ENCODE assay signal across 22 mouse cellular contexts in the genomic region with DNA sequence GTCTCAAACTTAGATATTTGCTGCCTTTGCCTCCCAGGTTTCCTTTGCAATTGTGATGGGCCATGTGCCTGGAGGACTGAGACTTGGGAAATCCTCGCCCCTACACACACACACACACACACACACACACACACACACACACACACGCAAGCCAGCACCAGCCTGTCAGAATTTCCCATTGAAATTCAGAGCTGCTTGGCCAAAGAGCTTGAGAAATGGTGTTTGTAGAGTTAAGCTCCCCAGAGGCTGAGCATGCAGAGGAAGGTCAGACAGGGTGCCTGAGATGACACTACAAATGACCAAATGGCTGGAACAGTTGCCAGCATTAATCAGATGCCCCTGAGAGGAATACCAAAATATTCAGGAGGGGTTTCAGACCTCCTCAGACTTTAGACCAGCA. TPM values are rescaled to one million over a fixed set of nuclear protein-coding genes. Genes with fewer than 3 reads are reported as not detected.
A peak's percentile ranks its signal among the peaks of the same experiment; 100 is the strongest.
DNase-seq lines count a peak whose midpoint lies in the region; ATAC-seq and TF ChIP-seq lines count a peak whose summit lies in the region.
"Had no signal": no experiment of that assay in that cellular context is flagged by ENCODE, and none has a peak within 500 bp of the region (broad histone marks: within the 10 kb centered on the region; RNA-seq: fewer than 3 reads in every experiment).

No protein-coding gene starts in this region.

- H3K4me3 ChIP-seq in kidney, adult 2 months (ENCODE audit: insufficient read depth, low read depth, low read length) = no peak overlapping the region
- H3K4me3 ChIP-seq in kidney, embryonic 14.5 days (ENCODE audit: low read length) = no peak overlapping the region
- H3K4me3 ChIP-seq in liver, embryonic 12.5 days = no peak overlapping the region
- H3K4me3 ChIP-seq in liver, postnatal 0 days (ENCODE audit: low read depth, low read length) = no peak overlapping the region
- no peak overlapping the region for H3K4me3 ChIP-seq in liver, embryonic 13.5 days (replicated peaks)
- H3K4me3 ChIP-seq: embryonic facial prominence, embryonic 15.5 days; erythroblast, embryonic 14.5 days; forebrain, embryonic 10.5 days; gastrocnemius, adult 2 months; heart, embryonic 13.5 days; hindbrain, embryonic 15.5 days had no signal

- peak; percentile 43 for DNase-seq in kidney, adult 2 months
- DNase-seq in liver, postnatal 0 days = no peak
- DNase-seq in liver, embryonic 13.5 days = no peak
- no peak for DNase-seq in natural killer cell, adult 2 months (ENCODE audit: low spot score in 2 of 2)
- no peak for DNase-seq in gastrocnemius, postnatal 10 days
- DNase-seq: adrenal gland, adult 8-10 months; cerebellum, adult 2 months; cerebellum, postnatal 10 days; embryo, embryonic 11 days; gastrocnemius, adult 2 months; gastrocnemius, postnatal 36 days; heart, adult 11 months; heart, postnatal 36 days had no signal

- TF ChIP-seq CTCF in kidney, adult 2 months (conservative IDR thresholded peaks at IDR 0.05; ENCODE audit: insufficient read depth, insufficient read length, low read depth, low read length) = no peak
- no peak for TF ChIP-seq CTCF in liver, postnatal 0 days (IDR thresholded peaks at IDR 0.05; ENCODE audit: low read depth)

- no peaks in the 10 kb centered on the region for H3K27me3 ChIP-seq in kidney, adult 2 months (replicated peaks; ENCODE audit: control insufficient read depth, insufficient read depth, low read length)
- H3K27me3 ChIP-seq in kidney, embryonic 14.5 days (ENCODE audit: control insufficient read depth, insufficient read depth, low read length) = no peaks in the 10 kb centered on the region
- H3K27me3 ChIP-seq in liver, embryonic 12.5 days (replicated peaks) = no peaks in the 10 kb centered on the region
- H3K27me3 ChIP-seq in liver, postnatal 0 days (ENCODE audit: insufficient read depth, low read length) = no peaks in the 10 kb centered on the region
- no peaks in the 10 kb centered on the region for H3K27me3 ChIP-seq in liver, embryonic 13.5 days
- H3K27me3 ChIP-seq: CH12.LX; embryonic facial prominence, embryonic 15.5 days; heart, embryonic 13.5 days; hindbrain, embryonic 15.5 days had no signal

- TF ChIP-seq EP300 in liver, postnatal 0 days (IDR thresholded peaks at IDR 0.05; ENCODE audit: low read depth) = no peak

- no peak overlapping the region for H3K4me2 ChIP-seq in kidney, embryonic 14.5 days (replicated peaks; ENCODE audit: low read depth, low read length)
- peak overlapping the region; percentile 40 for H3K4me2 ChIP-seq in liver, embryonic 12.5 days
- no peak overlapping the region for H3K4me2 ChIP-seq in liver, postnatal 0 days (ENCODE audit: low read depth, low read length)
- peak overlapping the region; percentile 48; the same call in 1 of the 2 replicates for H3K4me2 ChIP-seq in liver, embryonic 13.5 days
- H3K4me2 ChIP-seq: embryonic facial prominence, embryonic 15.5 days; heart, embryonic 13.5 days; hindbrain, embryonic 15.5 days had no signal

- no peaks in the 10 kb centered on the region for H3K36me3 ChIP-seq in kidney, adult 2 months (ENCODE audit: control insufficient read depth, insufficient read depth, low read length)
- H3K36me3 ChIP-seq in kidney, embryonic 14.5 days (ENCODE audit: control insufficient read depth, insufficient read depth, low read length) = no peaks in the 10 kb centered on the region
- H3K36me3 ChIP-seq in liver, embryonic 12.5 days = no peaks in the 10 kb centered on the region
- H3K36me3 ChIP-seq in liver, postnatal 0 days (replicated peaks; ENCODE audit: insufficient read depth, low read length) = no peaks in the 10 kb centered on the region
- no peaks in the 10 kb centered on the region for H3K36me3 ChIP-seq in liver, embryonic 13.5 days
- H3K36me3 ChIP-seq: embryonic facial prominence, embryonic 15.5 days; forebrain, embryonic 10.5 days; heart, embryonic 13.5 days; hindbrain, embryonic 15.5 days had no signal

- H3K9me3 ChIP-seq in kidney, embryonic 14.5 days (ENCODE audit: control insufficient read depth, low read length) = no peaks in the 10 kb centered on the region
- H3K9me3 ChIP-seq in liver, embryonic 12.5 days (replicated peaks) = no peaks in the 10 kb centered on the region
- H3K9me3 ChIP-seq in liver, postnatal 0 days (ENCODE audit: low read length) = no peaks in the 10 kb centered on the region
- no peaks in the 10 kb centered on the region for H3K9me3 ChIP-seq in liver, embryonic 13.5 days (replicated peaks)
- H3K9me3 ChIP-seq: embryonic facial prominence, embryonic 15.5 days; forebrain, embryonic 10.5 days; heart, embryonic 13.5 days; hindbrain, embryonic 15.5 days had no signal

- H3K27ac ChIP-seq in kidney, adult 2 months (ENCODE audit: insufficient read depth, low read depth, low read length) = no peak overlapping the region
- no peak overlapping the region for H3K27ac ChIP-seq in kidney, embryonic 14.5 days (ENCODE audit: low read depth, low read length)
- H3K27ac ChIP-seq in liver, embryonic 12.5 days = peak overlapping the region; percentile 64
- no peak overlapping the region for H3K27ac ChIP-seq in liver, postnatal 0 days (ENCODE audit: low read depth)
- peak overlapping the region; percentile 77 for H3K27ac ChIP-seq in liver, embryonic 13.5 days
- H3K27ac ChIP-seq: embryonic facial prominence, embryonic 15.5 days; forebrain, embryonic 10.5 days; gastrocnemius, adult 2 months; heart, embryonic 13.5 days; hindbrain, embryonic 15.5 days had no signal

- H3K4me1 ChIP-seq in kidney, adult 2 months (ENCODE audit: control insufficient read depth, insufficient read depth, low read length) = no peaks in the 10 kb centered on the region
- no peaks in the 10 kb centered on the region for H3K4me1 ChIP-seq in kidney, embryonic 14.5 days (ENCODE audit: control insufficient read depth, insufficient read depth, low read length)
- H3K4me1 ChIP-seq in liver, embryonic 12.5 days = peaks cover 48% of the 10 kb centered on the region
- H3K4me1 ChIP-seq in liver, postnatal 0 days (ENCODE audit: insufficient read depth) = peaks cover 4% of the 10 kb centered on the region; the same call in 1 of the 2 replicates
- peaks cover 44% of the 10 kb centered on the region for H3K4me1 ChIP-seq in liver, embryonic 13.5 days (replicated peaks)
- H3K4me1 ChIP-seq: forebrain, embryonic 10.5 days; hindbrain, embryonic 15.5 days had no signal

- no peak for TF ChIP-seq POLR2A in kidney, adult 2 months (IDR thresholded peaks at IDR 0.05; ENCODE audit: low read depth, low read length)

- no peak overlapping the region for H3K9ac ChIP-seq in kidney, embryonic 14.5 days (ENCODE audit: low read depth, low read length)
- 0 out of 2 replicates have a peak overlapping the region, but pooled peaks have one; percentile 2 for H3K9ac ChIP-seq in liver, embryonic 12.5 days
- no peak overlapping the region for H3K9ac ChIP-seq in liver, postnatal 0 days (replicated peaks)
- no peak overlapping the region; the same call in 1 of the 2 replicates for H3K9ac ChIP-seq in liver, embryonic 13.5 days
- H3K9ac ChIP-seq: embryonic facial prominence, embryonic 15.5 days; heart, embryonic 13.5 days; hindbrain, embryonic 15.5 days had no signal

- WGBS in kidney, adult 2 months = 71% methylated on average over 2 of the region's 2 CpGs
- 62% methylated on average over 2 of the region's 2 CpGs for WGBS in kidney, embryonic 14.5 days
- WGBS in liver, embryonic 12.5 days (ENCODE audit: insufficient replicate concordance) = 67% methylated on average over 2 of the region's 2 CpGs
- WGBS in liver, postnatal 0 days (ENCODE audit: insufficient replicate concordance) = 63% methylated on average over 2 of the region's 2 CpGs
- 58% methylated on average over 2 of the region's 2 CpGs for WGBS in liver, embryonic 13.5 days (ENCODE audit: insufficient replicate concordance)

- ATAC-seq in kidney, embryonic 14.5 days (ENCODE audit: low FRiP score, low TSS enrichment) = no peak
- ATAC-seq in liver, embryonic 12.5 days = no peak
- no peak for ATAC-seq in liver, postnatal 0 days
- no peak for ATAC-seq in liver, embryonic 13.5 days (ENCODE audit: low read depth)
- ATAC-seq: forebrain, embryonic 14.5 days had no signal

RNA-seq across cellular contexts. Expression of gene Nefh, which starts 18.5 kb away (rescaled TPM):
- polyA plus RNA-seq in kidney, adult 2 months (2012; rRNA removed) = 0.05 and 0.30 TPM in 2 replicates
- polyA plus RNA-seq in kidney, embryonic 14.5 days (2014; fragmentation: Nextera tagmentation; extraction: Ambion mirVana) = 0.22 and 0.23 TPM in 2 replicates
- polyA plus RNA-seq in liver, embryonic 12.5 days (2016; fragmentation: Nextera tagmentation; extraction: Ambion mirVana) = 0.66 and 0.73 TPM in 2 replicates
- polyA plus RNA-seq in liver, postnatal 0 days (2015; fragmentation: Nextera tagmentation; extraction: Ambion mirVana) = 0.16 and 0.18 TPM in 2 replicates
- polyA plus RNA-seq in liver, embryonic 13.5 days (2015; fragmentation: Nextera tagmentation; extraction: Ambion mirVana) = 0.27 and 0.34 TPM in 2 replicates
- total RNA-seq in gastrocnemius, postnatal 10 days (2021) = under 1 TPM; 0.05 to 0.23 TPM
- total RNA-seq: CH12.LX; gastrocnemius, adult 2 months; heart, postnatal 36 days had no signal

RNA-seq across cellular contexts. Expression of gene Ap1b1, which starts 20.3 kb away (rescaled TPM):
- 110 and 123 TPM in 2 replicates for polyA plus RNA-seq in kidney, adult 2 months (2012; rRNA removed)
- polyA plus RNA-seq in kidney, embryonic 14.5 days (2014; fragmentation: Nextera tagmentation; extraction: Ambion mirVana) = 35.1 and 62.6 TPM in 2 replicates
- 110 TPM in 2 replicates for polyA plus RNA-seq in liver, embryonic 12.5 days (2016; fragmentation: Nextera tagmentation; extraction: Ambion mirVana)
- 40.7 and 46.3 TPM in 2 replicates for polyA plus RNA-seq in liver, postnatal 0 days (2015; fragmentation: Nextera tagmentation; extraction: Ambion mirVana)
- 77.1 and 95.0 TPM in 2 replicates for polyA plus RNA-seq in liver, embryonic 13.5 days (2015; fragmentation: Nextera tagmentation; extraction: Ambion mirVana)
- total RNA-seq in gastrocnemius, postnatal 10 days (2021) = 10 to 100 TPM; 40.5 to 49.5 TPM

Comparison
In these comparisons a context has a peak if more than half of its experiments do, and no peak if none do; other contexts are left out.
1. H3K27ac ChIP-seq: peak in liver, embryonic 12.5 days (single experiment) and liver, embryonic 13.5 days (single experiment); none in kidney, adult 2 months (single experiment), kidney, embryonic 14.5 days (single experiment) and liver, postnatal 0 days (single experiment).
2. H3K4me2 ChIP-seq: peak in liver, embryonic 12.5 days (single experiment) and liver, embryonic 13.5 days (single experiment); none in kidney, embryonic 14.5 days (single experiment) and liver, postnatal 0 days (single experiment).